Mouse (Mus musculus) heart, postnatal 0 days (tissue): Measurements from ENCODE around the gene Mttp.

Experiments used
- CTCF ChIP-seq: IDR thresholded peaks from 2 replicates; pipeline ENCODE4 v1.5.1; 2016; ENCODE audit warnings: antibody characterized with exemption, control low read depth, low read depth
- EP300 ChIP-seq: IDR thresholded peaks from 2 replicates; pipeline ENCODE4 v1.6.1; 2016; ENCODE audit warnings: antibody characterized with exemption, low read depth

- TF ChIP-seq CTCF (no peak), EP300 (no peak)
Observed at GRCm38 (mm10) chr3:138105056-138105455, 39.7 kb downstream of the Mttp start.
